8 mouse cellular contexts compared by ENCODE assay signal in the genomic region with DNA sequence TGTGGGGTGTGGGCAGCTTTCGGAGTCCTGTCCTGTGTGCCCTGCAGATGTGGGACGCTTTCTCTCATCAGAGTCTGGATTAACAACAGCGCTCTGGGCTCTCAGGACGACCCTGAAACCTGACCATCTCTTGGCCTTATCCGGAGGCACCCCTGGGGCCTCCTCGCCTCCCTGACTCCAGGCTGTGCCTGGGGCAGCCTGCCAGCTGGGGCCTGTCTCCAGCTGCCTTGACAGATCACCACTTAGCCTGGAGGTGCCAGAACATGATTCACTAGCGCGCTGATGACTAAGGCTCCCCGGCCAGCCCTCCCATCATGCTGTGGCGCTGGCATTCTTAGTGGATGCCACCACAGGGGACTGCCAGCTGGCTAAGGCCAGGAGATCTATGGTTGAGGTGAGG. TPM values are rescaled to one million over a fixed set of nuclear protein-coding genes. Genes with fewer than 3 reads are reported as not detected.
DNase-seq lines count a peak whose midpoint lies in the region; ATAC-seq lines count a peak whose summit lies in the region.

No protein-coding gene starts in this region.

- H3K4me1 ChIP-seq in brown adipose tissue, adult 24 weeks (ENCODE audit: control insufficient read depth, insufficient read depth, insufficient read length, low read length), result peaks cover 11% of the 10 kb centered on the region
- H3K4me1 ChIP-seq in midbrain, embryonic 13.5 days (replicated peaks), result peaks cover 9% of the 10 kb centered on the region

- no peak overlapping the region for H3K4me3 ChIP-seq in brown adipose tissue, adult 24 weeks (ENCODE audit: insufficient read depth, low read depth, low read length)
- no peak overlapping the region for H3K4me3 ChIP-seq in midbrain, embryonic 13.5 days (replicated peaks)

- H3K9me3 ChIP-seq in midbrain, embryonic 13.5 days, result no peaks in the 10 kb centered on the region

- peak overlapping the region; percentile 18; the same call in 1 of the 2 replicates for H3K27ac ChIP-seq in brown adipose tissue, adult 24 weeks (replicated peaks; ENCODE audit: low read depth, low read length)
- H3K27ac ChIP-seq in midbrain, embryonic 13.5 days, result no peak overlapping the region

- no peaks in the 10 kb centered on the region for H3K36me3 ChIP-seq in midbrain, embryonic 13.5 days

- WGBS in midbrain, embryonic 13.5 days, result 41% methylated on average over 10 of the region's 10 CpGs

- H3K9ac ChIP-seq in midbrain, embryonic 13.5 days (replicated peaks), result no peak overlapping the region

- ATAC-seq in midbrain, embryonic 13.5 days, result 0 out of 2 replicates have a peak, but pooled peaks have one; percentile 14

- intact Hi-C loops in left cerebral cortex, postnatal 14 days (cut with DNase I), result no loop called here

- no peak overlapping the region for H3K4me2 ChIP-seq in midbrain, embryonic 13.5 days (replicated peaks)

- DNase-seq in Muller cell, postnatal 12 days (ENCODE audit: inconsistent ontology term), result peak; percentile 97
- DNase-seq in heart, adult 18-20 months, result peak; percentile 84 to 91
- peak; percentile 84 for DNase-seq in kidney, adult 11 months
- DNase-seq in left cerebral cortex, postnatal 14 days (ENCODE audit: low spot score in 2 of 2), result peak; percentile 55 to 69
- DNase-seq in testis, postnatal 10 days (ENCODE audit: low spot score), result peak; percentile 79
- no peak for DNase-seq in cerebellum, adult 11 months

- no peaks in the 10 kb centered on the region for H3K27me3 ChIP-seq in midbrain, embryonic 13.5 days

RNA-seq across cellular contexts. Expression of a gene that starts 37.1 kb away (rescaled TPM):
- 9.6 and 39.2 TPM in 2 replicates for polyA plus RNA-seq in brown adipose tissue, adult 24 weeks (2012; ENCODE audit: insufficient read depth, insufficient read length, missing spikeins)
- 10 to 100 TPM; 50.5 to 54.1 TPM for total RNA-seq in heart, adult 18-20 months (2021)
- 10 to 100 TPM; 18.8 to 21.6 TPM for total RNA-seq in left cerebral cortex, postnatal 14 days (2021)
- polyA plus RNA-seq in midbrain, embryonic 13.5 days (2015; fragmentation: Nextera tagmentation; extraction: Ambion mirVana), result 16.9 and 17.6 TPM in 2 replicates
